Mouse (Mus musculus) ES-Bruce4 (cell line): ENCODE measurements around the gene Insl3. TPM values are rescaled to one million over a fixed set of nuclear protein-coding genes. Genes with fewer than 3 reads are reported as not detected.

Experiments used
- H3K27ac ChIP-seq: 2 replicates; pipeline ENCODE4 v1.5.1; 2012; ENCODE audit warnings: low read length, inconsistent platforms; ENCODE audit not compliant: insufficient read depth
- H3K27me3 ChIP-seq: 2 replicates; pipeline ENCODE4 v1.6.1; 2012; ENCODE audit warnings: mild to moderate bottlenecking, low read length, inconsistent platforms; ENCODE audit not compliant: control insufficient read depth, poor library complexity, insufficient read depth, severe bottlenecking
- H3K36me3 ChIP-seq: 2 replicates; pipeline ENCODE4 v1.6.1; 2012; ENCODE audit warnings: inconsistent platforms, mild to moderate bottlenecking, low read length, moderate library complexity; ENCODE audit not compliant: control insufficient read depth, poor library complexity, insufficient read depth, severe bottlenecking
- H3K4me1 ChIP-seq: one replicate; pipeline ENCODE4 v1.8.1; 2011; ENCODE audit warnings: low read length; ENCODE audit not compliant: control insufficient read depth, insufficient read depth
- H3K4me3 ChIP-seq: 2 replicates; pipeline ENCODE4 v1.5.1; 2011; ENCODE audit warnings: low read depth, mild to moderate bottlenecking, low read length
- H3K9ac ChIP-seq: 2 replicates; pipeline ENCODE4 v1.6.1; 2012; ENCODE audit warnings: low read depth, mild to moderate bottlenecking, inconsistent platforms; ENCODE audit not compliant: poor library complexity, severe bottlenecking
- H3K9me3 ChIP-seq: replicated peaks from 2 replicates; pipeline ENCODE4 v1.6.1; 2012; ENCODE audit warnings: mild to moderate bottlenecking, low read length, inconsistent platforms; ENCODE audit not compliant: control insufficient read depth, poor library complexity, insufficient read depth, severe bottlenecking
- CTCF ChIP-seq: IDR thresholded peaks from one replicate; pipeline ENCODE4 v1.8.1; 2011; ENCODE audit warnings: low read depth, low read length
- EP300 ChIP-seq: IDR thresholded peaks from 2 replicates; pipeline ENCODE4 v1.6.1; 2011; ENCODE audit warnings: low read depth, low read length; ENCODE audit not compliant: insufficient read depth
- POLR2A ChIP-seq: IDR thresholded peaks from one replicate; pipeline ENCODE4 v1.8.1; 2011; ENCODE audit warnings: low read length; ENCODE audit not compliant: insufficient read depth
- polyA plus RNA-seq: library from polyadenylated mRNA; stranded (reverse); fragments of >200 nt; gene quantifications from 2 replicates; pipeline ENCODE4 v1.2.4, GENCODE M21; 2011; ENCODE audit warnings: low read depth; ENCODE audit not compliant: missing spikeins, insufficient read depth, insufficient read length

The Insl3 gene
- polyA plus RNA-seq, 1 experiment, result 1.3 TPM

DNA sequence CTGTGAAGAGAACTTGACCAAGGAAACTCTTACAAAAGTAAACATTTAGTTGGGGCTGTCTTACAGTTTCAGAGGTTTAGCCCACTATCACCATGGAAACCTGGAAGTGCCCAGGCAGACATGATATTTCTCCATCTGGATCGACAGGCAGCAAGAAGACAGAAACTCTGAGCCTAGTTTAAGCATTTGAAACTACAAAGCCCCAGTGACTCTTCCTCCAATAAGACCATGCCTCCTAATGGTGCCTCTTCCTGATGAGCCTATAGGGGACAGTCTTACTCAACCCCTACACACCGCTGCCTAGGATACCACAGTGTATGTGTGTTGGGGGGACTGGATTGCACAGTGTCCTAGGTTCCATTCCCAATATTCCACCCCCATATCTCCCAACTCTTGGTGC is 14.9 kb upstream of the Insl3 start:
- H3K4me1 ChIP-seq, result peaks cover 11% of the 10 kb centered on the region
- no peak overlapping the region for H3K27ac ChIP-seq
- no peaks in the 10 kb centered on the region for H3K9me3 ChIP-seq
- TF ChIP-seq EP300 (no peak), CTCF (no peak)
- H3K36me3 ChIP-seq, result no peaks in the 10 kb centered on the region
- no peaks in the 10 kb centered on the region for H3K27me3 ChIP-seq
- H3K4me3 ChIP-seq, result no peak overlapping the region
- H3K9ac ChIP-seq, result no peak overlapping the region

GRCm38 (mm10) chr8:71675456-71676019 is 13.5 kb upstream of the Insl3 start:
- Histone ChIP-seq H3K36me3 (no peaks in the 10 kb centered on the region), H3K4me1 (peaks cover 11% of the 10 kb centered on the region), H3K9me3 (no peaks in the 10 kb centered on the region), H3K27ac (peak overlapping the region; percentile 77), H3K4me3 (peak overlapping the region; percentile 88), H3K27me3 (no peaks in the 10 kb centered on the region), H3K9ac (peak overlapping the region; percentile 81)
- no peak for TF ChIP-seq POLR2A
- no peak for TF ChIP-seq EP300
- TF ChIP-seq CTCF, result no peak

DNA sequence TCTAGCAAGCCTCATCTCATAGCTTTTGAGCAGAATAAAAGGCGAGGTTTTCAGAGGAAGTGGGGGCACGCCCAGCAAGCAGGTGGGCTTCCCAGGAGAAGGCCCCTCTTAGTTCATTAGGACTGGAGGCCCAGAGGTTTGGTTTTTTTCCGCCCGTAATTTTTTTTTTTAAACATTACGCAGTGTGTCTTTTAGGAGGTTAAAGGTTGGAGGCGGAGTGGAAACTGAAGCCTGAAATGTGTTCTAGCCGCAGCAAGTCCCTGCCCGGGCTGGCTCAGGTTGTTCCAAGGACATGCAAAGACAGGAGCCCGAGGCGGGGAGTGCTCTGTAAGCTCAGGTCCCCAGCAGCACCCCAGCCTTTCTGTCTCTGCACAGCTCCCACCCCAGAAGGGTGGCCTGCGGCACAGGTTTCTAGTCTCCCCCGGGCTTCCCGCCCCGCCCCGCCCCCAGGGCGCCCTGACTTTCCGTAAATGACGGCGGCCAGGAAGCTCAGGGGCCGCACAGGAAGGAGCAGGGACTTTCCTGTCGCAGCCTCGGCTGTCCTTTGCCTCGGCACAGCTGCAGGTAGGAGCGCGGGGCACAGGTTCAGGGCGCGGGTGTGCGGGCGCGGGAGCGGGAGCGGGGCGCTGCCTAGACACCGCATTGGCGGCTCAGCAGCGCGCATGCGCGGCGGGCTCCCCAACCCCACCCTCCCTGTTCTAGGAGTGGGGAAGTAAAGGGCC is 12.8 kb upstream of the Insl3 start, which contains the start of gene Jak3:
Gene Jak3 (plus strand): TSS at position 277 of the 722 bp plus-strand sequence.
- TF ChIP-seq POLR2A (no peak), EP300 (0 out of 2 replicates have a peak, but pooled peaks have one; percentile 30), CTCF (no peak)
- Histone ChIP-seq H3K4me3 (peak within 1 kb of the TSS; percentile 88), H3K9ac (peak within 1 kb of the TSS; percentile 81), H3K9me3 (no peaks in the 10 kb centered on the region), H3K4me1 (peaks cover 11% of the 10 kb centered on the region), H3K27ac (peak within 1 kb of the TSS; percentile 79), H3K27me3 (no peaks in the 10 kb centered on the region), H3K36me3 (no peaks in the 10 kb centered on the region)

- peaks cover 11% of the 10 kb centered on the region for H3K4me1 ChIP-seq
- H3K9ac ChIP-seq, result peak overlapping the region; percentile 81
- TF ChIP-seq CTCF (no peak), EP300 (no peak), POLR2A (no peak)
- H3K9me3 ChIP-seq, result no peaks in the 10 kb centered on the region
- peak overlapping the region; percentile 79 for H3K27ac ChIP-seq
- H3K36me3 ChIP-seq, result no peaks in the 10 kb centered on the region
- peak overlapping the region; percentile 52 for H3K4me3 ChIP-seq
- no peaks in the 10 kb centered on the region for H3K27me3 ChIP-seq
Observed at GRCm38 (mm10) chr8:71676803-71677202, 12.2 kb upstream of the Insl3 start.

GRCm38 (mm10) chr8:71677555-71677954 is 11.5 kb upstream of the Insl3 start:
- peaks cover 11% of the 10 kb centered on the region for H3K4me1 ChIP-seq
- no peaks in the 10 kb centered on the region for H3K36me3 ChIP-seq
- no peaks in the 10 kb centered on the region for H3K27me3 ChIP-seq
- H3K27ac ChIP-seq, result peak overlapping the region; percentile 79
- no peak overlapping the region for H3K4me3 ChIP-seq
- no peak overlapping the region for H3K9ac ChIP-seq
- TF ChIP-seq POLR2A, result no peak
- TF ChIP-seq CTCF, result no peak
- TF ChIP-seq EP300, result peak; percentile 84
- H3K9me3 ChIP-seq, result no peaks in the 10 kb centered on the region

GRCm38 (mm10) chr8:71678216-71678615 is 10.8 kb upstream of the Insl3 start:
- Histone ChIP-seq H3K9me3 (no peaks in the 10 kb centered on the region), H3K36me3 (no peaks in the 10 kb centered on the region), H3K27ac (peak overlapping the region; percentile 79; the same call in 1 of the 2 replicates), H3K4me3 (no peak overlapping the region), H3K9ac (no peak overlapping the region), H3K27me3 (no peaks in the 10 kb centered on the region), H3K4me1 (peaks cover 9% of the 10 kb centered on the region)
- TF ChIP-seq POLR2A (no peak), CTCF (no peak), EP300 (no peak)
